Mouse (Mus musculus): ENCODE measurements around the gene Aplp2. TPM values are rescaled to one million over a fixed set of nuclear protein-coding genes. Genes with fewer than 3 reads are reported as not detected.
A peak's percentile ranks its signal among the peaks of the same experiment; 100 is the strongest.

Gene Aplp2
- 100 to 1,000 TPM; 447 to 470 TPM for total RNA-seq (2021)
- long read RNA-seq, experiment 1, transcript Aplp2-207 (4 exons, 1,877 nt): minor isoform, 7 of 402 reads
- long read RNA-seq, experiment 1, transcript Aplp2-202 (17 exons, 3,504 nt): minor isoform, 32 of 402 reads
- long read RNA-seq, experiment 1, transcript Aplp2-201 (17 exons, 3,634 nt): major isoform, 49 of 402 reads
- long read RNA-seq, experiment 1, transcript Aplp2-209 (16 exons, 3,462 nt): minor isoform, 19 of 402 reads
- long read RNA-seq, experiment 1, partial matches to known transcripts: 18 of 402 reads
- long read RNA-seq, experiment 1, other reads (novel, unspliced or antisense): 276 of 402 reads
- long read RNA-seq, experiment 2, transcript Aplp2-201 (17 exons, 3,634 nt): major isoform, 59 of 543 reads
- long read RNA-seq, experiment 2, transcript Aplp2-209 (16 exons, 3,462 nt): minor isoform, 31 of 543 reads
- long read RNA-seq, experiment 2, transcript Aplp2-207 (4 exons, 1,877 nt): minor isoform, 7 of 543 reads
- long read RNA-seq, experiment 2, transcript Aplp2-202 (17 exons, 3,504 nt): minor isoform, 41 of 543 reads
- long read RNA-seq, experiment 2, partial matches to known transcripts: 24 of 543 reads
- long read RNA-seq, experiment 2, other reads (novel, unspliced or antisense): 381 of 543 reads

GRCm38 (mm10) chr9:31211690-31212499, at the start of gene Aplp2:
TSS of gene Aplp2 (minus strand) at chr9:31211815.
- H3K27ac ChIP-seq: peak within 1 kb of the TSS; percentile 93
- H3K4me3 ChIP-seq: peak within 1 kb of the TSS; percentile 87

GRCm38 (mm10) chr9:31260219-31260618, 48.6 kb upstream of the Aplp2 start:
- no peak for TF ChIP-seq CTCF (conservative IDR thresholded peaks at IDR 0.05)
- DNase-seq (ENCODE audit: low spot score in 2 of 2): no peak
- H3K4me3 ChIP-seq: no peak overlapping the region
- H3K27ac ChIP-seq: no peak overlapping the region

More at GRCm38 (mm10) chr9:31211690-31212499, at the start of gene Aplp2:
- peak; percentile 98 to 99 for DNase-seq (ENCODE audit: low spot score in 2 of 2)
- TF ChIP-seq CTCF (conservative IDR thresholded peaks at IDR 0.05): peak; percentile 6; the same call in 1 of the 2 replicates

- Histone ChIP-seq H3K4me3 (no peak overlapping the region), H3K27ac (no peak overlapping the region)
- DNase-seq (ENCODE audit: low spot score in 2 of 2): no peak
- no peak for TF ChIP-seq CTCF (conservative IDR thresholded peaks at IDR 0.05)
These were observed 46.6 kb upstream of the Aplp2 start for GRCm38 (mm10) chr9:31258237-31258636.

- H3K4me3 ChIP-seq: no peak overlapping the region
- DNase-seq (ENCODE audit: low spot score in 2 of 2): no peak
- TF ChIP-seq CTCF (conservative IDR thresholded peaks at IDR 0.05): no peak
- H3K27ac ChIP-seq: no peak overlapping the region
These were observed 44.3 kb upstream of the Aplp2 start for GRCm38 (mm10) chr9:31255953-31256352.

- no peak overlapping the region for H3K4me3 ChIP-seq
- DNase-seq (ENCODE audit: low spot score in 2 of 2): no peak
- no peak for TF ChIP-seq CTCF (conservative IDR thresholded peaks at IDR 0.05)
These were observed 43.0 kb upstream of the Aplp2 start for GRCm38 (mm10) chr9:31254697-31255004.

GRCm38 (mm10) chr9:31253866-31254696, 42.5 kb upstream of the Aplp2 start:
- TF ChIP-seq CTCF (conservative IDR thresholded peaks at IDR 0.05): no peak
- peak overlapping the region; percentile 47; the same call in 1 of the 2 replicates for H3K27ac ChIP-seq

More at GRCm38 (mm10) chr9:31254697-31255004, 43.0 kb upstream of the Aplp2 start:
- H3K27ac ChIP-seq: no peak overlapping the region

GRCm38 (mm10) chr9:31253311-31253734, 41.7 kb upstream of the Aplp2 start:
- H3K27ac ChIP-seq: peak overlapping the region; percentile 47; the same call in 1 of the 2 replicates
- no peak for DNase-seq (ENCODE audit: low spot score in 2 of 2)
- peak overlapping the region; percentile 16; the same call in 1 of the 2 replicates for H3K4me3 ChIP-seq

More at GRCm38 (mm10) chr9:31253866-31254696, 42.5 kb upstream of the Aplp2 start:
- no peak overlapping the region for H3K4me3 ChIP-seq
- DNase-seq (ENCODE audit: low spot score in 2 of 2): no peak

GRCm38 (mm10) chr9:31252182-31252799, 40.7 kb upstream of the Aplp2 start:
- TF ChIP-seq CTCF (conservative IDR thresholded peaks at IDR 0.05): no peak
- no peak for DNase-seq (ENCODE audit: low spot score in 2 of 2)
- Histone ChIP-seq H3K27ac (no peak overlapping the region), H3K4me3 (no peak overlapping the region)

More at GRCm38 (mm10) chr9:31253311-31253734, 41.7 kb upstream of the Aplp2 start:
- TF ChIP-seq CTCF (conservative IDR thresholded peaks at IDR 0.05): no peak

- no peak for TF ChIP-seq CTCF (conservative IDR thresholded peaks at IDR 0.05)
These were observed 36.0 kb upstream of the Aplp2 start for GRCm38 (mm10) chr9:31247447-31248220.

GRCm38 (mm10) chr9:31246421-31246820, 34.8 kb upstream of the Aplp2 start:
- Histone ChIP-seq H3K4me3 (no peak overlapping the region), H3K27ac (no peak overlapping the region)
- no peak for TF ChIP-seq CTCF (conservative IDR thresholded peaks at IDR 0.05)
- DNase-seq (ENCODE audit: low spot score in 2 of 2): no peak

More at GRCm38 (mm10) chr9:31247447-31248220, 36.0 kb upstream of the Aplp2 start:
- Histone ChIP-seq H3K27ac (no peak overlapping the region), H3K4me3 (no peak overlapping the region)
- no peak for DNase-seq (ENCODE audit: low spot score in 2 of 2)

- no peak for TF ChIP-seq CTCF (conservative IDR thresholded peaks at IDR 0.05)
- H3K27ac ChIP-seq: no peak overlapping the region
- DNase-seq (ENCODE audit: low spot score in 2 of 2): no peak
- H3K4me3 ChIP-seq: no peak overlapping the region
These were observed 33.4 kb upstream of the Aplp2 start for GRCm38 (mm10) chr9:31245006-31245405.
